Mouse (Mus musculus) heart, postnatal 25 days (tissue): ENCODE data around the gene Atg9b. TPM values are rescaled to one million over a fixed set of nuclear protein-coding genes. Genes with fewer than 3 reads are reported as not detected.

Experiments used
- DNase-seq: peaks from one replicate; pipeline ENCODE4 v3.0.0; 2022; ENCODE audit warnings: low spot score
- intact Hi-C: fragments of 180-260 bp; cut with DNase I; formaldehyde crosslinking; loops from one replicate; pipeline ENCODE4 v1.15.1; 2025
- total RNA-seq, 2 experiments: library from RNA; stranded (reverse); gene quantifications; 2 replicates each; pipeline ENCODE4 v1.2.3; 2021

The Atg9b gene
- total RNA-seq, result 1 to 10 TPM in 1 of 2 experiments, under 1 TPM in 1; 0.42 to 1.2 TPM

DNA sequence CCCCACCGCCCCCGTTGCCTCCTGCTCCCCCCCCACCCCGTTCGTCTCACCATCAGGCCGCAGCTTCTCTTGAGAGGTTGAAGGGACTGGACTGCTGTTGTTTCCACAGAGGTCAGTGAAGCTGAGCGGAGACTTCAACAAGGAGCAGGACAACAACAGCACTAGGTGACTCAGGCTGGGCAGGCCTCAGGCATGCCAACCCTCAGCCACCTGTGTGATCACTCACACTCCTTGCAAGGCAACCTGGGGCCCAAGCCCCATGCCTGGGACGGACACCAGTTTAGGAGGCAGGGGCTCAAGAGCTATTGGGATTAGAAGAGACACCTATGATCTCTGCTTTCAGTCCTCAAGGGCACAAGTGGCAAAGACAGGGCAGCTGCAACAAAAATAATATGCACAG, at the start of gene Atg9b:
Gene Atg9b (minus strand): TSS at position 280 of the 400 bp plus-strand sequence.
- no peak for DNase-seq
- intact Hi-C loops, result loop anchor here (2.0 kb wide), 2 partner anchors 31 to 55 kb away; no protein-coding TSS in a partner anchor

DNA sequence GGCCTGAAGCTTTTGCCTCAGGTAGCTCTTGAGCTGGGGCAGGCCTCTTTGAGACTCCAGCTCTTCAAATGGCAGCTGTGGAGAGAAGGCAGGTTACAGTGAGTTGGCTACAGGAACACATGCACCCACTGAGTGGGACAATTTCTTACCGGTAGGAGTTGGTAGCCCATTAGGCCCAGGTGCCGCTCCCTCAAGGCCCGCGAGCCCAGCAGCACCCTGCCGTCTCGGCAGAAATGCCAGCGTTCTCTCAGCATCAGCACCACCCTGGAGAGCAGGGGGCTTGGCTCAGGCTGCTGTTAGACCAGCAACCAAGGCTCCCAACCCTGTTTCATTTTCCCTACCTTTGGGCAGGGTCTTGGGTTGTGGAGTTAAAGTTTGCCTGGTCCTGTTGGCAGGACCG, 49.2 kb upstream of the Atg9b start:
- intact Hi-C loops, result no loop called here

DNA sequence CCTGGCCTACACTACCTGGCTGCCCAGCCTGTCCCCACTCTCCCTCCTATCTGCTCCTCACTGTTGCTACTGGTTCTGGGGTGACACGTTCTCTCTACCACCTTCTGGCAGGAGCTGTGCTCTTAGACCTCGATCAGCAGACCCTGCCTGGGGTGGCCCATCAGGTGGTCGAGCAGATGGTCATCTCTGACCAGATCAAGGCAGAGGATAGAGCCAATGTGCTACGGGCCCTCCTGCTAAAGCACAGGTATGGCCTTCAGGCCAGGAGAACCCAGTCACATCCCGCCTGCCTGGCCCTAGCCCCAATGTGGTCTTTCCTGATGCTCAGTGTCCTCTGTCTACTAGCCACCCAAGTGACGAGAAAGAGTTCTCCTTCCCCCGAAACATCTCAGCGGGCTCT, 42.0 kb upstream of the Atg9b start:
- no peak for DNase-seq
- intact Hi-C loops, result no loop called here

More for the DNA sequence above, 49.2 kb upstream of the Atg9b start:
- no peak for DNase-seq

DNA sequence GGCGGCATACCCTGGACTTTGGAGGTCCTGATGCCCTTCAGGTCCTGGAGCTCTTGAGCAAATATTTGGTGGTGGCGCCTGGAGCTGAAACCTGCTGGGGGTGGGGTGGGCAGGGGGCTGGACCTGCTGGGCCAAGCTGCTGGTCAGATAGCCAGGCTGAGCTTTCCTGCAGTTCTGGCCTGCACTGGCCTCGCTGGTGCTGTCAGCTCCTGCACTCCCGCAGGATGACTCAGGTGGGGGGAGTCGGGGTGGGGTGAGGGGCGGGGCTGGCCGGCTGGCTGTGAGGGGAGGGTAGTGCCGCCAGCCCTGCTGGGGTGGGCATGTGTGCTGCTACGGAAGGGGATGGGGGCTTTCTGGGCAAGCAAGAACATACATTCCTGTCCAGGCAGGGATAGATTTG, 36.7 kb upstream of the Atg9b start:
- intact Hi-C loops, result no loop called here
- no peak for DNase-seq

DNA sequence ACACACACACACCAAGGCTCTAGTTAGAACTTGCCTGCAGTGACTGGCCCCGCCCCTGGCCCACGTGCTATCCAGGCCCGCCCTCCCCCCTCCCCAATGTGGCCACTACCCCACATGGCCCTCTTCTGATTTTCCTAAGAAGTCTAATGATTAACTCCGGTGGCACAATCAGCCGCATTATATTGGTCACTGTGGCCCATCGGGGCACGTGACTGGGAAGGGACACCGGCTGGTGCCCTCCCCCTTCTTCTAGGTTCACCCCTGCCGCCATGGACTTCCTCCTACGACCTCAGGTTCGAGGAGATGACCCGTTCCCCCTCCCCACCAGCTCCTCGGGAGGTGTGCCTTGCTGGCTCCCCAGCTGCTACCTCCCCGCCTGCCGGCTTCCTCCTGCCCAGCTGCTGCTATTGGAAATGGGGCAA, 36.0 kb upstream of the Atg9b start:
- intact Hi-C loops, result loop anchor here (2.0 kb wide), 1 partner anchor 15 kb away; no protein-coding TSS in a partner anchor
- no peak for DNase-seq

DNA sequence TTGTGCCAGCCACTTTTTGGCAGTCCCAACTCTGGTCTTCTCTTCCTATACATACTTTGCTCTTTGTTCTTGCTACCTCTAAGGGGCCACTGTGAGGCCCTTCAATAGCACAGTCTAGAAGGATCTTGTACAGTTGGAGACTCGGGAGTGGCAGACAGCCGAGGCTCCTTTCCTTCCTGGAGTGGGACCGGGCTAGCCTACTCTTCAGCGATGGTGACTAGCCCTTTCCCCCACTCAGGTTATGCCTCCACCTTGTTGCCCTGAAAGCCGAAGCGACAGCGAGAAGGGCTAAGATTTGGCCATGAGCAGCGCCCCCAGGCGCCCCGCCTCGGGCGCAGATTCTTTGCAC, 35.3 kb upstream of the Atg9b start:
- intact Hi-C loops, result loop anchor here (2.0 kb wide), 1 partner anchor 16 kb away; no protein-coding TSS in a partner anchor
- no peak for DNase-seq

DNA sequence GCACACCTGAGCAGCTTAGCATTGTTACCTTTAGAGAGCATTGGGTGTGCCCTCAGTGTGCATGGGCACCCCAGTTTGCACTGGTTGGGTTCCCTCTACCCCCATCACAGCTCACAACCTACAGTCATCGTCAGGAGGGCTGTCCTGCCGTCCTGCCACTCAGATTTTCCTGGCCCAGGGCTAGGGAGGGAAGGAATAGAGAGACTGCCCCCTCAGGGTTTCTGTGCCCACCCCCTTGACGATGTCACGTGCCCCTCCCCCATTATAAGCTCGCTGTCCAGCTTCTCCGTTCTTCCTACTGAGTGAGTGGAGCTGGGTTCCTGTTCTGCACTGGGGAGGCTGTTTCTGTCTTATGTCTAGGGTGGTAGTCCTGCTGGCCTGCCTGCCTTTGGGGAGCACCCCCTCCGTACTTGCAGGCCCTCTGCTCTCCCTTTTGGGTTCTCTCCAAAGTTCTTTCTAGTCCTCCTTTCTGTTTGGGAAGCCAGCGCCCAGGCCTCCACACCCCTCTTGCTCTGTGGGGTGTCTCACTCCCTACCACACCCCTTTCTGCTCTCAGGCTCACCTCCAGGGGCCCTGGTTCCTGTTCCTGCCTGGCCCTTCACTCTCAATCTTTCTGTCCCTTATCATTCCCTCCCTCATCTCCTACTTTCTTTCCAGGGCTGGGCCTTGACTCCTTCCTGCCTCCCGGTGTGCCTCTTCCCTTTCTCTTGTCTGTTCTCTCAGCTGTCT, 34.8 kb upstream of the Atg9b start:
- intact Hi-C loops, result loop anchor here (2.0 kb wide), 1 partner anchor 16 kb away; no protein-coding TSS in a partner anchor

DNA sequence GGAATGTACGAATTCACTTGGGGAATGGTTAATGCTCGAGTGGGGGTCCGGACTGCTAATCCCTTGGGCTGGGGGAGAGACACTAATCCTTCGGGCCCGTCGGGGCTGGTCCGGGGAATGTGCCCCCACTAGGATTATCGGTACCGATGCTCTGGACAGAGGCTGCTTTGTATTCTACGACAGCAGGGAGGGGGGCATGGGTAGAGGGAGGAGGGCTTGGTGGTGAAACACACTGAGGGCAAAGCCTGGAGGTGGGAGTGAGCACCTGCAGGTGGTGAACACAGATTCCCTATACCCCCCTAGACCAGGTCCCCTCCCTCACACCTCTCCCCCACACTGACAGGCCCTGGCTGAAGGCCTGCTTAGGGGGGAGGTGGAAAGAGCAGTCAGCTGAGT, 34.1 kb upstream of the Atg9b start:
- intact Hi-C loops, result loop anchor here (2.0 kb wide), 1 partner anchor 17 kb away; no protein-coding TSS in a partner anchor

More for the DNA sequence above, 34.8 kb upstream of the Atg9b start:
- no peak for DNase-seq

DNA sequence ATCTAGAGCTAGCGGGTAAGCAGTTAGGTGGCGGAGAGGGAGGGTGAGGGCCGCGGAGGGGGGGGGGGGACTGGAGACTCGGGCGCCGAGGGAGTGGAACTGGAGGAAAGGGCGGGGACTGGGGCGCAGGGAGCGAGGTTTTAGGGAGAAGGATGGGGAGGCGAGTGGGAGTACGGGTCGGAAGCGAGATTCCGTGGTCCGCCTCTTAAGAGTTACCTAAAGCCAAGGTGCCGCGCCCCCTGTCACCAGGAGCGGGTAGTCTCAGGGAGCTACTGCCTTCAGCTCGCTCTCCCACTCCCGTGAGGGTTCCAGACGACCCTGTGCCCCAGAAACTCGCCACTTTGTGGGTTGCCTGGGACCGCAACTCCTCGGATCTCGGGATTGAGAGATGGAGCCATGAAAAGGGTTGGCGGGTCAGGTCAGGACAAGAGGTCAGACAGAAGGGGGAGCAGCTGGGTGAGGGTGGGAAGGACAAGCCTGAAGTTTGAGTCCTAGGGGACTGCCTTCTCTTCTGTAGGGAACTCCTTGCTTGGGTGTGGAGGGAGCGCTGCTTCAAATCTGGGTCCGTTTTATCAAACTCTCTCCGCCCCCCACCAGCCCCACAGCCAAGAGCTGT, 33.6 kb upstream of the Atg9b start:
- DNase-seq, result no peak
- intact Hi-C loops, result loop anchor here (2.0 kb wide), 1 partner anchor 17 kb away; no protein-coding TSS in a partner anchor

More for the DNA sequence above, 34.1 kb upstream of the Atg9b start:
- no peak for DNase-seq

DNA sequence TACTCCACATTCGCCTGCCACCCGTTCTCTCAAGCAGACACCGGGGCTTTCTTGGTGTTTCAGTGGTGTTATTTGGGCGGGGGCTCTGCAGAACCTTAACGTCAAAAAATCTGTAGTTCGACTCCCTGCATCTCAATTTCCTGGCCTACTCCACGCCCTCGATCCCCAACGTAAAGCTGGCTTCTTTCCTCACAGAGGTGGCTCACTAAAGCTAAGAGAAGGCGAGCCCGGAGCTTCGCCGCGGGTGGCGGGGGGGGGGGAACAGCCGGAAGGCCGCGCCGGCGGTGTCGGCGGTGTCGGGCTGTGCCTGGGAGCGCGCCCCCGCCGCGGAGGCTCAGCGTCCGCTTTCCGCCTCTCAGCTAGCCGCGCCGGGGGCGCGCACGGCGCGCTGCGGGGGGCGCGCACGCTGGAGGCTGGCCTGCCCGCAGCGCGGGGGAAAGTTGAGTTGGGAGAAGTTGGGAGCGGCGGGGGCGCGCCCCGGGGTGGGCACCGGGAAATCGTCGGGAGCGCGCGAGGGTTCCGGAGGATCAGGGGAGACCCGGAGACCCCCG, 33.0 kb upstream of the Atg9b start:
- DNase-seq, result peak; percentile 78
- intact Hi-C loops, result no loop called here

DNA sequence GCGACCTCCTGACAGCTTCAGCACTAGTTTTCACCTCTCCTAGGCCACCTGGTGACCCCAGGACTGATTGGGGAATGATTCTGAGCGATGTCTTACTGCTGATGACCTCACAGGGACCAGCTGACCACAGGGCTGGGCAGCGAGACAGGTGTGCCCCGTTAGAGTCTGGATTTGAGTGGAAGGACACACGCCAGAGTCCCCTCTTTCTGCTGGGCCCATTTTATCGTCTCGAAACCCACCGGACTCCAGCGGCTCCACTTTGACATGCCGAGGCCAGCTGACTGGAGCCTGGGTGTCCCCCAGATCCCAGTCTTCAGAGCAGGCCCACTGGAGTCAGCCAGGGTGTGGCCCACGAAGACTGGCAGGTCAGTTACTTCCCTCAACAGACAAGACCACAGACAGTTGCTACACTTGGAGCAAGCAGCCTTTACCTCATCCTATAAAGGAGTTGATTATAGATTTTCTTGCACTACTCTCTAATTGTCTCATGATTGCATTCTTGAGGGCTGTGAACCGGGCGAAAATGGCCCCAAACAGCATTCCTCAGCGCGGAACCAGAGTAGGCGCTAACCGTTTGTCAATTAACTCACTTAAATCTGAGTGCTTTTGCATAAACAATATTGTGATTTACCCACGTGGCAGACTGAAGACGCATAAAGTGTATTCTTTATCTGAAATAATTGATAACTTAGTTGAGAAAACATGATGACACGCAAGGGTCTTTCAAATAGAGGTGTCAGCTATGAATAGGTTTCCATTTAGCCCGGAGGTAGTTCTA, 32.2 kb upstream of the Atg9b start:
- intact Hi-C loops, result no loop called here
- DNase-seq, result no peak

DNA sequence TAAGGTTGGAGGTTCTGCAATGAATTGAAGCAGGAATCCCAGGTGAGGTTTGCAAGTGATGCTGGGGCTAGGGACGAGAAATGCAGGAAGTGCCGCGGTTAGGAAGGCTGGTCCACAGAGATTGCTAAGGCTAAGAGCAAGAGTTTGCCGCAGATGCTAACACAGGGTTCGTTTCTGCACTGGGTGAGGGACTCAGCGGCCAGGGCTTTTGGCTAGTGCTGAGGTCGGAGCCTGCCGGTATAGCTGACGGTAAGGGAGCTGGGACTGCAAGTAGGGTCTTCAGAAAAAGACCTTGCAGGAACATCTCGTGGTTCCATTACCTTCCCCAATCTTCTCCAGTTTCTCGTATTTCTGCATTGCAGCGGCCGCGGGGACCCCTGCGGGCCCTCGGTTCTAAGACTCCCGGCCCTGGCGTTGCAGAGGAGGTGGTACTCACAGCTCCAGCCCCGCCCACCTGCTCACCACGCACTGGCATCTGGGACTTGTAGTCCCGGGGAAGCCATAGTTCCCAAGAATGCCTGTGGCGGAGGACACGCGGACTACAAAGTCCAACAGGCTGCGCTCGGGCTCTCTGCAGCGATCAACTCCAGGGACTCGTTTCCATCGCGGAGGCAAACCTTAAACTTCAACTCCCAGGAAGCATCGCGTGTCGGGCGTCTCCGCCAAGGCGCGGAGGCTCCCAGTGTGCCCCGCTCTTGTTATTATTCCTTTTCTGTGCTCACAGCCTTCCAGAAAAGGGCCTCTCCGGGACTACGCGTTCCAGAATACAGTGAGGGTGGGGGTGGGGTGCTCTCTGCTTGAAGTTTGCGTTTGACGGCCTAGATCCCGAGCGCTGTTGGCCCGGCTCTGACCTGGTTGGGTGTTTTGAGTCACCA, 31.4 kb upstream of the Atg9b start, which contains the start of the genes Cdk5 and Slc4a2:
Gene Cdk5 (minus strand): TSS at position 402 of the 875 bp plus-strand sequence.
Gene Slc4a2 (plus strand): TSS at position 709 of the 875 bp plus-strand sequence.
- DNase-seq, result peak; percentile 98
- intact Hi-C loops, result no loop called here

DNA sequence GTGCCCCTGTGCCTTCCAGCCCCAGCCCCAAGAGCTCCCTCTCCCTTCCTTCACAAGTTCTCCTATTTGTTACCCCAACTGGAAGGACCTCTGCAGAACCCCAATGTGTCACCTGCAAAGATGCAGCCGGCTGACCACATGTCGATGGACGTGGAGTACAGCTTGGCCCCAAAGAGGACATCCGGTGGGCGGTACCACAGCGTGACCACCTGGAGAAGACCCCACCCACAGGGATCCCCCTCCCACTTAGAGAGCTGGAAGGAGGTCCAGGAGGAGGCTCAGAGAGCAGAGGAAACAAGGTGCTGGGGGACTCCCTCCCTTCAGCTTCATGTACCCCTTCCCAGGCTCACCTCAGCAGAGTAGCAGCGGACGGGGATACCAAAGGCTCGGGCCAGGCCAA, 28.4 kb upstream of the Atg9b start:
- intact Hi-C loops, result loop anchor here (2.0 kb wide), 1 partner anchor 20 kb away; no protein-coding TSS in a partner anchor
- DNase-seq, result no peak

DNA sequence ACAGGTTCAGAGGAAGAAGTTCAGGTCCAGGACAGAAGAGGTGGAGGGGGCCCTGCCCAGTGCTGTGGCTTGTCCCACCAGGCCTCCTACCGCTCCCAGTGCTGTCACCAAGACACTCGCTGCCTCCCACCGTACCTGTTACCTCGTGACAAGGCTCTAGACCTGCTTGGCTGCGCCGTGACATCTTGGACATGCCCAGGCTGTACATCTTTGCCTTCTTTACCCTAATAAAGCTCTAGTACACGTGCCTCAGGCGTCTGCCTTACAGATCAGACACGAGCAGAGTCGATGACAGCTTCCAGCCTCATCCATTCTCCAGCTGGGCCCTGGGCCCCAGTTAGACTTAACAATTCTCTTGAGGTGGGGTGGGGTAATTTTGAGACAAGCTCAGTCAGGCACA, 25.6 kb upstream of the Atg9b start:
- no peak for DNase-seq
- intact Hi-C loops, result loop anchor here (2.0 kb wide), 1 partner anchor 53 kb away; no protein-coding TSS in a partner anchor

DNA sequence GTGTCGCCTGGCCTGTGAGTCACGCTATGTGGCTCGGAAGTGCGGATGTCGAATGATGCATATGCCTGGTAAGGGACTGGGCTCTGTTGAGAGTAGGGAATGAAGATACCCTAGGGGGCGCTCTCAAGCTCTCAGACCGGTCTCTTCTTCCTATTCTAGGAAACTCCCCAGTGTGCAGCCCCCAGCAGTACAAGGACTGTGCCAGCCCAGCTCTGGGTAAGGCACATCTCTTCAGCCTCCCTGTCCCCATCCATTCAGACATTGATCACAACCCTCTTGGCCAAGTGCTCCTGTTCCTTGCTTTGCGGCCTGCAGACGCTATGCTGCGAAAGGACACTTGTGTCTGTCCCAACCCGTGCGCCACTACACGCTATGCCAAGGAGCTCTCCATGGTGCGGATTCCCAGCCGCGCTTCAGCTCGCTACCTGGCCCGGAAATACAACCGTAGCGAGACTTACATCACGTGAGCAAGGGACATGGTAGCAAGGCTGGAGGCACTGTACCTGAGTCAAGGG, 24.3 kb upstream of the Atg9b start:
- peak; percentile 33 for DNase-seq
- intact Hi-C loops, result loop anchor here (2.0 kb wide), 1 partner anchor 55 kb away; no protein-coding TSS in a partner anchor

DNA sequence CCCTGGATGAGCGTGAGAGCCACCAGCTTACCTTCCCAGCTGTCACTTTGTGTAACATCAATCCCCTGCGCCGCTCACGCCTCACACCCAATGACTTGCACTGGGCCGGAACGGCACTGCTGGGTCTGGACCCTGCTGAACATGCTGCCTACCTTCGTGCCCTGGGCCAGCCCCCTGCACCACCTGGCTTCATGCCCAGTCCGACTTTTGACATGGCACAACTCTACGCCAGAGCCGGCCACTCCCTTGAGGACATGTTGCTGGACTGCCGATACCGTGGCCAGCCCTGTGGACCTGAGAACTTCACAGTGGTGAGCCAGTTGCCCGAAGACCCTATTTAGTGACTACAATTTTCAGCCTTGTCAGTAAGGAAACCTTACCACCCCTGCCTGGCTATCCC, 22.0 kb upstream of the Atg9b start:
- intact Hi-C loops, result no loop called here
- no peak for DNase-seq

DNA sequence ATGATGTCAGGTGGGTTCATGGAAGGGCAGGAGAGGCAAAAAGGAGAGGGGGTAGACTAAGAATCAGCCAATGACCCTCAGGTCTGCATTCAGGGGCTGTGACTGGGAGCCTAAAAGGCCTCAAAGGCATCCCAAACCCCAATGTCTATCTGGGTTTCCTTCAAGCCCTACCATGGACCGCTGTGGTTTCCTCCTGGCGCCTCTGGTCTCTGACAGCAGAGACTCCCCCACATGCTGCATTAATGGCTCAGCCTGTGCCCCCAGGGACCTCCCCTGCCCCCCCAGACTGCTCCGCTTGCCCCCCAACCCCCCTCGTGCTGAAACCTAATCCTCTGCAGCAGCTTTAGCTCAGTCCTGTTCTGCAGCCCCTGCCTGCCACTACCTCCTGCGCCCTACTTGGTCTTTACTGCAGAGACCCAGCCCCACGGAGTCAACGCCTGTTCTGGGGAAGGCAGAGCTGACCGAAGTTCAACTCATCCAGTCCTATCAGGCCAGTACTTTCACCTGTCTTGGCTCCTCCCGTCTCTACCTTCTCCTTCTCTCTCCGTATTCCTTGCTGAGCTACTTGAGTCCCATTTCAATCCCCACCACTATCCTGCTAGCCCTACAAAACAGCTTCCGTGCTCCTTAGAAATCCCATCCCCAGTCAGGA, 21.2 kb upstream of the Atg9b start, which contains the start of gene Asic3:
Gene Asic3 (plus strand): TSS at position 351 of the 652 bp plus-strand sequence.
- intact Hi-C loops, result no loop called here
- no peak for DNase-seq

DNA sequence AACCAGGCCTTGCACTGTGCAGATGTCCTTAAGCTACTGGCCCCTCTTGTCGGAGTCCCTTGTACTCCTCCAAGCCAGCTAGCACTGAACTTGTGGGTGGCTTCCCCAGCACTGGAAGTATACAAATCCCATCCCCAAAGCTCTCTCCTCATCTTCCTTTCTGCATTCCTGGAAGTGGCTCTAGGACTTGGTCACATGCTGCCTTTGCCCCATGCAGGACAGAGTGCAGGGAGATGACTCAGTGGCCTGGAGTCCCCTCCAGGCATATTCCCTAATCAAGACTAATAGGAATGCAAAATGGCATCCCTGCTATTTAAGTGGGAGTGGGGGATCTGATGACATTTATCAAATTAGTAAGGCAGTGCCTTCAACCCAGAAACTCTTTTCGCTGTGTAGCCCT, 20.1 kb upstream of the Atg9b start:
- intact Hi-C loops, result no loop called here
- DNase-seq, result no peak
